Mouse (Mus musculus): ENCODE results near the gene Hist1h2bh. TPM values are rescaled to one million over a fixed set of nuclear protein-coding genes. Genes with fewer than 3 reads are reported as not detected.
A peak's percentile ranks its signal among the peaks of the same experiment; 100 is the strongest.
"Not testable (repeated sequence)": the region's sequence is repeated elsewhere in the genome, so short reads cannot be mapped to it uniquely, and the experiment has no call there.

The Hist1h2bh gene
- polyA plus RNA-seq, 1 experiment: 1.2 TPM

DNA sequence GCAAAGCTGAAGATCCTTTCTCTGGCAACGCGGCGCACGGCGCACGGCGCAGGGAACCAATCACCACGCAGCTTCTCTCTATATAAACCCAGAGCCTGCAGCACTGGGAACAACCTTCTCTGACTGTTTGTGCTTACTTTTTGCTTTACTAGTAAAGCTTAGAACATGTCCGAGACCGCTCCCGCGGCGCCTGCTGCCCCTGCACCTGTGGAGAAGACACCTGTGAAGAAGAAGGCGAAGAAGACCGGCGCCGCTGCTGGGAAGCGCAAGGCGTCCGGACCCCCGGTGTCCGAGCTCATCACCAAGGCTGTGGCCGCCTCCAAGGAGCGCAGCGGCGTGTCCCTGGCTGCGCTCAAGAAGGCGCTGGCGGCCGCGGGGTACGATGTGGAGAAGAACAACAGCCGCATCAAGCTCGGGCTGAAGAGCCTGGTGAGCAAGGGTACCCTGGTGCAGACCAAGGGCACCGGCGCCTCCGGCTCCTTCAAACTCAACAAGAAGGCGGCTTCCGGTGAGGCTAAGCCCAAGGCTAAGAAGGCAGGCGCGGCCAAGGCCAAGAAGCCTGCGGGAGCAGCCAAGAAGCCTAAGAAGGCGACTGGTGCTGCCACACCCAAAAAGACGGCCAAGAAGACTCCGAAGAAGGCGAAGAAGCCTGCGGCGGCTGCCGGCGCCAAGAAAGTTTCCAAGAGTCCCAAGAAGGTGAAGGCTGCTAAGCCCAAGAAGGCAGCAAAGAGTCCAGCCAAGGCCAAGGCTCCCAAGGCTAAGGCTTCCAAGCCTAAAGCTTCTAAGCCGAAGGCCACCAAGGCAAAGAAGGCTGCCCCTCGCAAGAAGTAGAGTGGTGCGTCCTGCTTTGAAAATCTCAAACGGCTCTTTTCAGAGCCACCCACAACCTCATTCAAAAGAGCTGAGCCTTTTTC lies 12.0 kb upstream of the Hist1h2bh start:
- no peaks in the 10 kb centered on the region for H3K27me3 ChIP-seq (ENCODE audit: control insufficient read depth, insufficient read depth, insufficient read length)
- H3K4me3 ChIP-seq (ENCODE audit: insufficient read depth, poor library complexity, severe bottlenecking): peak overlapping the region; percentile 47
- H3K79me2 ChIP-seq (ENCODE audit: control insufficient read depth, insufficient read depth): no peaks in the 10 kb centered on the region
- peak overlapping the region; percentile 93 for H3ac ChIP-seq (ENCODE audit: control insufficient read depth, insufficient read length, low read depth)
- no peaks in the 10 kb centered on the region for H3K36me3 ChIP-seq (ENCODE audit: control insufficient read depth, insufficient read depth)
- H3K79me3 ChIP-seq (ENCODE audit: low read depth): no peaks in the 10 kb centered on the region
- TF ChIP-seq CEBPB (IDR thresholded peaks at IDR 0.05; ENCODE audit: low read depth) (peak; percentile 37), MYOG (IDR thresholded peaks at IDR 0.05; ENCODE audit: control insufficient read depth, extremely low read depth, insufficient read length) (no peak)

DNA sequence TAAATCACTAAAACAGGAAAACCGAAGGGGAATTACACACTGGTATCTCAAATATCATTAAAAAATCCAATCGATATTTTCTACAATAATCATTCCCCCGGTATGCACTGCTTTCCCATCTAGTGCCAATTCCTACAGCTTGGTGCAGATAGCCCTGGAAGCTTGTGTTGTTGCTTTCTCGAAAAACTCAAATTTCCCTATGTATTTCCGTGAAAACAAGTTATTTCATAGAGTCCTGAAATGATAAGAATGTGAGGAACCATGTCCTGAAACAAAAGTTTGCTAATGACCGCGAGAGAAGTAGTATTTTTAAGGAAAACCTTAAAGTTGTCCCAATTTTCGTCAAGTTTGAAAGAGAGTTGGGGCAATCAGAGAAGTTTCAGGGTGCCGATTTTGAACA lies 11.2 kb upstream of the Hist1h2bh start:
- H3ac ChIP-seq (ENCODE audit: control insufficient read depth, insufficient read length, low read depth): no peak overlapping the region
- no peaks in the 10 kb centered on the region for H3K27me3 ChIP-seq (ENCODE audit: control insufficient read depth, insufficient read depth, insufficient read length)
- H3K79me2 ChIP-seq (ENCODE audit: control insufficient read depth, insufficient read depth): no peaks in the 10 kb centered on the region
- H3K4me3 ChIP-seq (ENCODE audit: insufficient read depth, poor library complexity, severe bottlenecking): no peak overlapping the region
- H3K79me3 ChIP-seq (ENCODE audit: low read depth): no peaks in the 10 kb centered on the region
- TF ChIP-seq USF1 (IDR thresholded peaks at IDR 0.05; ENCODE audit: low read depth): no peak
- no peak for TF ChIP-seq MYOG (IDR thresholded peaks at IDR 0.05; ENCODE audit: control insufficient read depth, extremely low read depth, insufficient read length)
- TF ChIP-seq CEBPB (IDR thresholded peaks at IDR 0.05; ENCODE audit: low read depth): no peak
- TF ChIP-seq FOSL1 (IDR thresholded peaks at IDR 0.05; ENCODE audit: insufficient read depth, low read length, poor library complexity, severe bottlenecking): no peak
- TF ChIP-seq MAX (IDR thresholded peaks at IDR 0.05): no peak
- no peak for TF ChIP-seq CTCF (IDR thresholded peaks at IDR 0.05; ENCODE audit: control insufficient read depth, insufficient read depth, insufficient read length)
- TF ChIP-seq MYOD1 (IDR thresholded peaks at IDR 0.05; ENCODE audit: control insufficient read depth, insufficient read length, low read depth): no peak
- no peaks in the 10 kb centered on the region for H3K36me3 ChIP-seq (ENCODE audit: control insufficient read depth, insufficient read depth)

DNA sequence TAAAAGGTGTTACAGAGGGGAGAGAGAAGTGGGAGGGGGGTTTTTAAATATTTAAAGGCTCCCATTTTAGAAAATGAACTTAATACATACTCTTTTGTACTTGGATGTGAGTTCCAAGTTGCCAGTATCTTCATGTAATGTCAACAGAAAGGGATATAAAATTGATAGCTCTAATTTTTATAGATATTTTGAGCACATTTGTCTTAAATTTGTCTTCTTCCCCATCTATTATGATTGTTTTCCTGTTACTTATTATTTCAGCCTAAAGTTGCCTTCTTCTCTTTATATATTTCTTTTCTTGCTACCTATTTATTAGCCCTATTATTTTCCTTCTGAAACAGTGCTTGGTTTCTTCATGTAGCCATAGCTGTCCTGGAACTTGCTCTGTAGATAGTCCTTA lies 9.8 kb upstream of the Hist1h2bh start, which contains the start of gene Hist1h1d:
TSS of gene Hist1h1d (plus strand) at position 301 of the 400 bp plus-strand sequence.
- H3K4me3 ChIP-seq (ENCODE audit: insufficient read depth, poor library complexity, severe bottlenecking): no peak within 1 kb of the TSS
- H3K79me3 ChIP-seq (ENCODE audit: low read depth): no peaks in the 10 kb centered on the region
- no peak within 1 kb of the TSS for H3ac ChIP-seq (ENCODE audit: control insufficient read depth, insufficient read length, low read depth)
- no peaks in the 10 kb centered on the region for H3K36me3 ChIP-seq (ENCODE audit: control insufficient read depth, insufficient read depth)
- H3K27me3 ChIP-seq (ENCODE audit: control insufficient read depth, insufficient read depth, insufficient read length): no peaks in the 10 kb centered on the region
- H3K79me2 ChIP-seq (ENCODE audit: control insufficient read depth, insufficient read depth): no peaks in the 10 kb centered on the region
- TF ChIP-seq CEBPB (IDR thresholded peaks at IDR 0.05; ENCODE audit: low read depth) (no peak), MAX (IDR thresholded peaks at IDR 0.05) (no peak), CTCF (IDR thresholded peaks at IDR 0.05; ENCODE audit: control insufficient read depth, insufficient read depth, insufficient read length) (no peak), USF1 (IDR thresholded peaks at IDR 0.05; ENCODE audit: low read depth) (no peak), FOSL1 (IDR thresholded peaks at IDR 0.05; ENCODE audit: insufficient read depth, low read length, poor library complexity, severe bottlenecking) (no peak), MYOD1 (IDR thresholded peaks at IDR 0.05; ENCODE audit: control insufficient read depth, insufficient read length, low read depth) (no peak), MYOG (IDR thresholded peaks at IDR 0.05; ENCODE audit: control insufficient read depth, extremely low read depth, insufficient read length) (no peak)

DNA sequence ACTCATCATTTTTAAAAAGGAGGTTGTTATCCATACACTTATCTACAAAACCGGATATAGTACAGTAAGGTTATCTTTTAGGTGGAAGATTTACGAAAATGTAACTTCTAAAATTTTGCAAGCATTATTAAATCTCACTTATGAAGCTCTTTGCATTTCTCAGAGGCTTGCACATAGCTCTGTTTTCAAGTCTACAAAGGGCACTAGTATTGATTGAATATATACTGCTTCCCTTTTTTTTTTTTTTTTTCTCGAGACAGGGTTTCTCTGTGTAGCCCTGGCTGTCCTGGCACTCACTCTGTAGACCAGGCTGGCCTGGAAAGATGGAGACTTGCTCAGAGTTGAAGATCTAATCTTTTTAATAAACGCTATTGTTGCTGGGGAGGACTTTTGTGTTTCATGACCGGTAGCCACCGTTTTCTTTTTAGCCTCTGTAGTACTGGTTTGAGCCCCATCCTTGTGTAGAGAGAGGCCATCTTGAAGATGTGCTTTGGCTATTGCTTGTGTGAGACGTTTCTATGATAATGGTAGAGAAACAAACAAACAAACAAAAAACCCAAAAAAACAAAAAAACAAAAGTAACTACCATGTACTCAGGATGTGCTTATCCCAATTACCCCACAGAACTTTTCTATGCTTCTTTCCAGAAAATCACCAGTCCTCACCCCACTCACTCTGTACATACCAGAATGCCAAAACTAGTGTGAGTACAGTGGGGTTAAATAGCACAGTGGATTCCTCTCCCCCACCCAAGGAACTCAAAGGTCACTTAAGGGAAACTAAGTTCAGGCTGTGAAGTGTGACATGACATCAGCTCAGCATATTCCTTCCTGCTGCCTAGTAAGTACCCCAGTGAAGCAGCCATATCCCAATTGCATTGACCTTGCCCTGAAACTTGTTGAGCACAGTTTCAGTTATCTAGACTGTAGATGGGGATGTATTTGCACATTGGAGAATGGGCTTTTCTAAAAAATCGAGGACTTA lies 9.0 kb upstream of the Hist1h2bh start:
- Histone ChIP-seq H3K27me3 (ENCODE audit: control insufficient read depth, insufficient read depth, insufficient read length) (no peaks in the 10 kb centered on the region), H3ac (ENCODE audit: control insufficient read depth, insufficient read length, low read depth) (no peak overlapping the region), H3K79me3 (ENCODE audit: low read depth) (no peaks in the 10 kb centered on the region), H3K4me3 (ENCODE audit: insufficient read depth, poor library complexity, severe bottlenecking) (no peak overlapping the region), H3K36me3 (ENCODE audit: control insufficient read depth, insufficient read depth) (no peaks in the 10 kb centered on the region), H3K79me2 (ENCODE audit: control insufficient read depth, insufficient read depth) (no peaks in the 10 kb centered on the region)
- no peak for TF ChIP-seq MYOD1 (IDR thresholded peaks at IDR 0.05; ENCODE audit: control insufficient read depth, insufficient read length, low read depth)
- TF ChIP-seq MYOG (IDR thresholded peaks at IDR 0.05; ENCODE audit: control insufficient read depth, extremely low read depth, insufficient read length): no peak
- TF ChIP-seq CEBPB (IDR thresholded peaks at IDR 0.05; ENCODE audit: low read depth): no peak
- TF ChIP-seq MAX (IDR thresholded peaks at IDR 0.05): no peak
- no peak for TF ChIP-seq USF1 (IDR thresholded peaks at IDR 0.05; ENCODE audit: low read depth)
- no peak for TF ChIP-seq CTCF (IDR thresholded peaks at IDR 0.05; ENCODE audit: control insufficient read depth, insufficient read depth, insufficient read length)

DNA sequence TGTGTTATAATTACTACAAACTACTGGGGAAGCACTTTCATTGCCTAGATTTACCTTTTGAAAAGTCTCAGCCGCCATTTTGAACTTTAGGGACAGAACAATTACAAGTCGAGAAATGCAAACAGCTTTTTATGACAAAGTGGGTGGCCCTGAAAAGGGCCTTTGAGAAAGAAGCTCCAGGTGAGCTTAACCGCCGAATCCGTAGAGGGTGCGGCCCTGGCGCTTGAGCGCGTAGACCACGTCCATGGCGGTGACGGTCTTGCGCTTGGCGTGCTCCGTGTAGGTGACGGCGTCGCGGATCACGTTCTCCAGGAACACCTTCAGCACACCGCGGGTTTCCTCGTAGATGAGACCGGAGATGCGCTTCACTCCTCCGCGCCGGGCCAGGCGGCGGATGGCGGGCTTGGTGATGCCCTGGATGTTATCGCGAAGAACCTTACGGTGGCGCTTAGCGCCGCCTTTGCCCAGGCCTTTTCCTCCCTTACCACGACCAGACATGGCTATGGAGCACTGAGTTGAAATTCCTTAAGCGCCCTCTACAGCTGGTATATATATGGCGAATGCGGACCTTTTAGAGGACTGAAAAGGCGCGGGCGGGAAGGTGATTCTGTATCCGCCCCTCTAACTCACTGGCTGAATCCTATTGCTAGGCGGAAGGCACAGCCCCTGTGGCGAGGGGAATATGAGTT lies 8.1 kb upstream of the Hist1h2bh start, which contains the start of gene Hist1h4f:
TSS of gene Hist1h4f (minus strand) at position 503 of the 689 bp plus-strand sequence.
- H3K27me3 ChIP-seq (ENCODE audit: control insufficient read depth, insufficient read depth, insufficient read length); H3K79me3 ChIP-seq (ENCODE audit: low read depth); H3K79me2 ChIP-seq (ENCODE audit: control insufficient read depth, insufficient read depth); H3K36me3 ChIP-seq (ENCODE audit: control insufficient read depth, insufficient read depth): not testable (repeated sequence)
- Histone ChIP-seq H3ac (ENCODE audit: control insufficient read depth, insufficient read length, low read depth) (peak within 1 kb of the TSS; percentile 48), H3K4me3 (ENCODE audit: insufficient read depth, poor library complexity, severe bottlenecking) (peak within 1 kb of the TSS; percentile 7)
- peak; percentile 30 for TF ChIP-seq CEBPB (IDR thresholded peaks at IDR 0.05; ENCODE audit: low read depth)

Measured in C2C12 (cell line).